Mouse (Mus musculus): ENCODE measurements around the gene Ppara.

The Ppara gene

DNA sequence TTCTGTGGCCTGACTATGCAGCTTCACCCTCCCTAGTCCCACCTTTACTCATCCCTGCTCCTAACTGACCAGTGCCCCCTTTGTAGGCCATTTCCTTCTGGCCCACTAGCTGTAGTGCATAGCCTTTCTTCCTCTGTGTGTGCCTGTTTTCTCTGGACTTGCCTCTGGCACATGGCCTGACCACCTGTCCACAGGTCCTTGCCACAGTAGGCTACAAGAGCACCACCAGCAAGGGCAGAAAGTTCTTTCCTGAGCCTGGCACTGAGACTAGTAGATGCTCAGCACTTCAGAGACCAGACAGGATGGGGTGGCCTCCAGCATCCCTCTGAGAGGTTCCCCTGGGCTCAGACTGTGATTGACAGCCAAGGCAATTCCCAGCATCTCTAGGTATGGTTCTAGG lies 110.3 kb downstream of the Ppara start:
- no peak for DNase-seq (ENCODE audit: low read depth, low spot score)

DNA sequence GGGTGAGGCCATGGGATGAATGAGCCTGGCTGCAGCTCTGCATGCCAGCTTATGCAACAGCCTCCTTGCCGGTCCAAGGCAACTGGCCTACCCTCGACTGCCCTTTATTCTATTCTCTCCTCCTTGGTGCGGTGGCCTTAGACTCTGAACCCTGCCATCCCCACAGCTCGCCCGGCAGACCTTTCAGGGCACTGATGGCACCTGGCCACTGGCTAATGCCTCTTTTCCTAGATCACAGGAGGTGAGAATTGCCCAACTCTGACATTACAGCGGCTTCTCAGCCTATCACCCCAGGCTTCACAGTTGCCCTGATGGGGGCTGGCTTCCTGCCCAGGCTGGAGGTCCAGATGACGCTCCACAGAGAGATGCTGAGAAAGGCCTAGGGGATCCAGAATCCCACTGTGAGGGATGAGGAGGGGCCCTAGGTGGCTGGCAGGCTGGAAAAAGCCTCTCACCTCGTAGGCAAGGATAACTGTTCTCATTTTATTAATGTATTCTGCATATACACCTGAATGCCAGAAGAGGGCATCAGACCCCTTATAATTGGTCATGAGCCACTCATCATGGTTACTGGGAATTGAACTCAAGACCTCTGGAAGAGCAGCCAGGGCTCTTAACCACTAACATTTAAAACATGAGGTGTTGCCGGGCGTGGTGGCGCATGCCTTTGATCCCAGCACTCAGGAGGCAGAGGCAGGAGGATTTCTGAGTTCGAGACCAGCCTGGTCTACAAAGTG lies 117.0 kb downstream of the Ppara start:
- no peak for DNase-seq (ENCODE audit: low read depth, low spot score)

All from WW6 (cell line).